Mouse (Mus musculus) embryonic facial prominence, embryonic 10.5 days (tissue): ENCODE measurements around the gene Islr. TPM values are rescaled to one million over a fixed set of nuclear protein-coding genes. Genes with fewer than 3 reads are reported as not detected.

ENCODE experiments used
- DNase-seq: peaks from one replicate; pipeline ENCODE4 v3.0.0-alpha.2; 2017; ENCODE audit warnings: low spot score
- H3K27ac ChIP-seq: fragments of 300-500 bp; sonication (generic); replicated peaks from 2 replicates; pipeline ENCODE4 v1.5.1; 2016; ENCODE audit warnings: mild to moderate bottlenecking
- H3K27me3 ChIP-seq: fragments of 300-500 bp; sonication (generic); replicated peaks from 2 replicates; pipeline ENCODE4 v1.6.1; 2016; ENCODE audit warnings: low read depth, mild to moderate bottlenecking; ENCODE audit not compliant: poor library complexity, severe bottlenecking
- H3K36me3 ChIP-seq: fragments of 300-500 bp; sonication (generic); replicated peaks from 2 replicates; pipeline ENCODE4 v1.6.1; 2016; ENCODE audit warnings: mild to moderate bottlenecking, moderate library complexity
- H3K4me1 ChIP-seq: fragments of 300-500 bp; sonication (generic); 2 replicates; pipeline ENCODE4 v1.6.1; 2016
- H3K4me3 ChIP-seq: fragments of 300-500 bp; sonication (generic); 2 replicates; pipeline ENCODE4 v1.5.1; 2016; ENCODE audit warnings: mild to moderate bottlenecking, moderate library complexity
- H3K9me3 ChIP-seq: fragments of 300-500 bp; sonication (generic); 2 replicates; pipeline ENCODE4 v1.6.1; 2016; ENCODE audit warnings: mild to moderate bottlenecking
- WGBS: fragments of 180-500 bp; shearing (Covaris S2); methylation state at CpG from one replicate; pipeline ENCODE4 v1.1.7; 2016; 5-methylcytosine and 5-hydroxymethylcytosine counted together
- polyA plus RNA-seq: library from polyadenylated mRNA; unstranded; fragments of >200 nt; fragmentation: Nextera tagmentation; extraction: Ambion mirVana; gene quantifications from 2 replicates; pipeline ENCODE4 v1.2.1, GENCODE M21; 2016

Gene Islr
- polyA plus RNA-seq, 1 experiment from 2014 or later, result 18.2 TPM

GRCm38 (mm10) chr9:58174818-58175251 lies 29.3 kb downstream of the Islr start:
- Histone ChIP-seq H3K9me3 (no peaks in the 10 kb centered on the region), H3K27me3 (no peaks in the 10 kb centered on the region), H3K4me1 (peaks cover 20% of the 10 kb centered on the region), H3K27ac (peak overlapping the region; percentile 71), H3K4me3 (no peak overlapping the region), H3K36me3 (no peaks in the 10 kb centered on the region)
- 30% methylated on average over 5 of the region's 5 CpGs for WGBS
- DNase-seq, result peak; percentile 44

GRCm38 (mm10) chr9:58172863-58173262 lies 31.2 kb downstream of the Islr start:
- Histone ChIP-seq H3K4me3 (no peak overlapping the region), H3K9me3 (no peaks in the 10 kb centered on the region), H3K4me1 (peaks cover 34% of the 10 kb centered on the region), H3K27me3 (no peaks in the 10 kb centered on the region), H3K36me3 (no peaks in the 10 kb centered on the region), H3K27ac (no peak overlapping the region)
- WGBS, result 76% methylated on average over 2 of the region's 2 CpGs
- DNase-seq, result no peak

- Histone ChIP-seq H3K27ac (no peak overlapping the region), H3K4me1 (peaks cover 14% of the 10 kb centered on the region), H3K36me3 (no peaks in the 10 kb centered on the region), H3K4me3 (no peak overlapping the region), H3K9me3 (no peaks in the 10 kb centered on the region), H3K27me3 (no peaks in the 10 kb centered on the region)
- no peak for DNase-seq
- 86% methylated on average over 6 of the region's 6 CpGs for WGBS
Observed at GRCm38 (mm10) chr9:58169426-58169825, 34.7 kb downstream of the Islr start.

DNA sequence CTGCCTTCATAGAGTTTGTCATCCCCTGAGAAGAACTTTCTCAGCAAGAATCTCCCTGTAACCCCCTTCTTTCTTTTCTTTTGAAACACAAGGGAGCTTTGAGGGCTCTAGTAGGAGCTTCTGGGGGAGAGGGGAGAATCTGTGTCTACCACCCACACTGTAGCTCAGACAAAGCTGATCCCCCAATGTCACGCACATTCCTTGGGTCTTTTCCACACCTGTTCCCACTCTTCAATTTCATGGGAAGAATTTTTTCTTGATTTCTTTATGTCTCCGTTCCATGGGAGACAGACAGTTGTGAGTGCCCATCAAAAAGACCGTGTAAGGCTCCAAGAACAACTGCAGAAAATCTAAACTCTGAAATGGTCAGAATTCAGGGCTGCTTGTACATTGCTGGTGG lies 35.2 kb downstream of the Islr start:
- Histone ChIP-seq H3K36me3 (no peaks in the 10 kb centered on the region), H3K4me1 (peaks cover 14% of the 10 kb centered on the region), H3K27ac (peak overlapping the region; percentile 45), H3K27me3 (no peaks in the 10 kb centered on the region), H3K9me3 (no peaks in the 10 kb centered on the region), H3K4me3 (no peak overlapping the region)
- no peak for DNase-seq
- WGBS, result 64% methylated on average over 3 of the region's 3 CpGs

DNA sequence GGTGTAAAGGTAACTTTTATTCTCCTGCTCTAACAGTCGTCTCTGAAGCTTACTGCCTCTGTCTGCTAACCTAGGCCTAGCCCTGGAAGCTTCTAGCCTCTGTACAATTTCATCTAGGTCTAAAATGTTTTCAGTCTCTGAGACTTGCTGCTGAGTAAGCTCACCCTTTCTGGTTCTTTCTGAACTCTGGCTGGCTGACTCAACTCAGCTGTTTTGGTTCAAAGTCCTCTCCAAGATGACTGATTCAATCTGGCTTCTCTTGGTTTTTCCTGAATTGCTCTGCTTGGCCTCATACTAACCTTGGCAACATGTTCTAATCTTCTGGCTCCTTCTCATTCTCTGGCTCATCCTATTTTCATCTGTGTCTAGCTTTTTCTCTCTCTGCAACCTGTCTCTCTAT lies 38.3 kb downstream of the Islr start:
- H3K4me1 ChIP-seq, result peaks cover 27% of the 10 kb centered on the region
- no peaks in the 10 kb centered on the region for H3K27me3 ChIP-seq
- WGBS, result 78% methylated on average over 1 of the region's 1 CpGs
- H3K4me3 ChIP-seq, result no peak overlapping the region
- H3K36me3 ChIP-seq, result no peaks in the 10 kb centered on the region
- no peak overlapping the region for H3K27ac ChIP-seq
- H3K9me3 ChIP-seq, result no peaks in the 10 kb centered on the region
- DNase-seq, result no peak

DNA sequence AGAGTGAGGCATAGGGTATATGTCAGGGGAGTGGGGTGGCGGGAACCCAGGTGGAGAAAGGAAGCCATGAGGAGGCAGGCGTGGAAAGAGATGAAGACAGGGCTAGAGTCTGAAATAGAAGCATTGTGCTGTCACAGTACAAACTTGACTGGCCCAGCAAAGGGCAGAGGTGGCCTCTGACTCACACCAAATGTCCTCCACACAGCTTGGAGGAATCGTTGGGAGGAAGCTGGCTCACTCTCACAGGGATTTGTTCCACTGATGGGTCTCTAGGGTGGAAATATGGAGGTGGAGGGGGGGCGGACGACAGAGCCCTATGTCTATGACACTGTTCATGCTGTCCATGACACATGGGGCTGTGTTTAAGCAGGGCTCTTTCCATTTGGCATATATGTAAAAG lies 41.0 kb downstream of the Islr start:
- H3K27ac ChIP-seq, result peak overlapping the region; percentile 52
- H3K36me3 ChIP-seq, result no peaks in the 10 kb centered on the region
- 77% methylated on average over 5 of the region's 5 CpGs for WGBS
- no peak for DNase-seq
- H3K4me3 ChIP-seq, result no peak overlapping the region
- no peaks in the 10 kb centered on the region for H3K27me3 ChIP-seq
- H3K4me1 ChIP-seq, result peaks cover 40% of the 10 kb centered on the region
- no peaks in the 10 kb centered on the region for H3K9me3 ChIP-seq

- 87% methylated on average over 3 of the region's 3 CpGs for WGBS
- H3K36me3 ChIP-seq, result 0 out of 2 replicates have a peak, but pooled peaks cover 4% of the 10 kb centered on the region
- no peak overlapping the region for H3K4me3 ChIP-seq
Observed at GRCm38 (mm10) chr9:58162173-58162572, 41.9 kb downstream of the Islr start.

GRCm38 (mm10) chr9:58160315-58160714 lies 43.8 kb downstream of the Islr start:
- no peak overlapping the region for H3K4me3 ChIP-seq
- 0 out of 2 replicates have a peak, but pooled peaks cover 5% of the 10 kb centered on the region for H3K27me3 ChIP-seq
- 0 out of 2 replicates have a peak, but pooled peaks cover 5% of the 10 kb centered on the region for H3K36me3 ChIP-seq
- peak overlapping the region; percentile 87 for H3K27ac ChIP-seq
- DNase-seq, result no peak
- H3K9me3 ChIP-seq, result no peaks in the 10 kb centered on the region
- peaks cover 61% of the 10 kb centered on the region for H3K4me1 ChIP-seq
- 83% methylated on average over 5 of the region's 5 CpGs for WGBS

More at GRCm38 (mm10) chr9:58162173-58162572, 41.9 kb downstream of the Islr start:
- Histone ChIP-seq H3K27me3 (0 out of 2 replicates have a peak, but pooled peaks cover 5% of the 10 kb centered on the region), H3K27ac (peak overlapping the region; percentile 52; the same call in 1 of the 2 replicates), H3K9me3 (no peaks in the 10 kb centered on the region), H3K4me1 (peaks cover 48% of the 10 kb centered on the region)
- no peak for DNase-seq

- Histone ChIP-seq H3K9me3 (no peaks in the 10 kb centered on the region), H3K4me1 (peaks cover 66% of the 10 kb centered on the region), H3K27me3 (0 out of 2 replicates have a peak, but pooled peaks cover 5% of the 10 kb centered on the region), H3K27ac (peak overlapping the region; percentile 87), H3K4me3 (no peak overlapping the region), H3K36me3 (peaks cover 8% of the 10 kb centered on the region; the same call in 1 of the 2 replicates)
- WGBS, result 66% methylated on average over 4 of the region's 4 CpGs
- DNase-seq, result no peak
Observed at GRCm38 (mm10) chr9:58159855-58160254, 44.3 kb downstream of the Islr start.

- peaks cover 66% of the 10 kb centered on the region for H3K4me1 ChIP-seq
- H3K4me3 ChIP-seq, result peak overlapping the region; percentile 45
- peak; percentile 74 for DNase-seq
- peaks cover 19% of the 10 kb centered on the region for H3K36me3 ChIP-seq
- WGBS, result 36% methylated on average over 7 of the region's 7 CpGs
- H3K27me3 ChIP-seq, result 0 out of 2 replicates have a peak, but pooled peaks cover 5% of the 10 kb centered on the region
- H3K27ac ChIP-seq, result peak overlapping the region; percentile 87
- H3K9me3 ChIP-seq, result no peaks in the 10 kb centered on the region
Observed at GRCm38 (mm10) chr9:58158541-58159311, 45.4 kb downstream of the Islr start.

GRCm38 (mm10) chr9:58157838-58158237 lies 46.3 kb downstream of the Islr start:
- peak overlapping the region; percentile 87 for H3K27ac ChIP-seq
- no peaks in the 10 kb centered on the region for H3K9me3 ChIP-seq
- WGBS, result 85% methylated on average over 13 of the region's 13 CpGs
- H3K27me3 ChIP-seq, result 0 out of 2 replicates have a peak, but pooled peaks cover 5% of the 10 kb centered on the region
- DNase-seq, result no peak
- peaks cover 67% of the 10 kb centered on the region for H3K4me1 ChIP-seq
- H3K36me3 ChIP-seq, result peaks cover 28% of the 10 kb centered on the region
- H3K4me3 ChIP-seq, result peak overlapping the region; percentile 45

- no peaks in the 10 kb centered on the region for H3K9me3 ChIP-seq
- 89% methylated on average over 22 of the region's 22 CpGs for WGBS
- H3K27me3 ChIP-seq, result 0 out of 2 replicates have a peak, but pooled peaks cover 5% of the 10 kb centered on the region
- peaks cover 61% of the 10 kb centered on the region for H3K4me1 ChIP-seq
- no peak overlapping the region; the same call in 1 of the 2 replicates for H3K4me3 ChIP-seq
- no peak for DNase-seq
- peaks cover 36% of the 10 kb centered on the region for H3K36me3 ChIP-seq
- peak overlapping the region; percentile 87 for H3K27ac ChIP-seq
Observed at GRCm38 (mm10) chr9:58156819-58157560, 47.1 kb downstream of the Islr start.
